Mouse (Mus musculus) fat pad, adult 2 months (tissue): ENCODE data around the gene Smdt1.

ENCODE experiments used
- DNase-seq: peaks from one replicate; pipeline ENCODE4 v3.0.0-alpha.2; 2011; ENCODE audit warnings: low read depth, low spot score; ENCODE audit errors: extremely low read depth

Gene Smdt1

GRCm38 (mm10) chr15:82338593-82339112, at the start of gene Smdt1, which contains the start of the genes Naga and Pheta2:
Smdt1 (plus strand) TSS chr15:82338959.
Naga (minus strand) TSS chr15:82338925.
Pheta2 (plus strand) TSS chr15:82338942.
- DNase-seq = peak; percentile 63

DNA sequence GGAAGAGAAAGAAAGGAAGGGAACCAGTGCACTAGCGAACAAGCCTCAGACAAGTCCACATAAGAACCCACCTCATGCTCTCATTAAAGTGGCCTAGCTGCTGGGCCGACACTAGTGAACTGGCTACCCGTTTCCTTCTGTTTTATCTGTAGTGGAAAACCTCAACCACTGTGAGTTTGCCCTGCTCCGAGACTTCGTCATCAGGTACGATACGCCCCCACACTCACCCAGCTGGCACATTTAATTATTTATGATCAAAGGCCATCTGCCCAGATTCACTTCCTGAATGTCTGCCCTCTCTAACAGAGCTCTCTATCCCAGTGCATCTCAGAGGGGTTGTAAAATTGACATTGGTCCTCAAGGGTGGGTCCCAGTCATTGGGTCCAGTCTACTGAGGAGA, 48.5 kb upstream of the Smdt1 start:
- no peak for DNase-seq

DNA sequence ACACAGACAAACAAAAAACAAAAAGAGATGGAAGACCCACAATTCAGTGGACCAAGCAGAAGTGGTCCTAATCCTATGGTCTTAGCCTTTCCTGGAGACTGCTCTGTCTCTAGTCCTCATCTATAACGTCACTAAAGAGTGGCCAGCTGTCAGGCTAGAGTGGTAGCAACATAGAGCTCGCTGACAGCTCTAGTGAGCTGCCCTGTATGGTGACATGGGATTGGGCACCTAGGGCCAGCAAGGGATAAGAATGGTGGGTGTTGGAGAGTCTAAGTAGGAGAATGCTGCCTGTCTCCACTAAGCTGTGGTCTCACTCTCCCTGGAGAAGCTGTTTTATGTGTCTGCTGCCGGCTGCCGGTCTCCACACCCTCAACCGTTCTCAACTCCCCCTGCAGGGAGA, 45.9 kb upstream of the Smdt1 start:
- DNase-seq = no peak

- no peak for DNase-seq
Measured at GRCm38 (mm10) chr15:82293271-82293711, 45.5 kb upstream of the Smdt1 start.

- no peak for DNase-seq
Measured at GRCm38 (mm10) chr15:82294059-82294458, 44.7 kb upstream of the Smdt1 start.

DNA sequence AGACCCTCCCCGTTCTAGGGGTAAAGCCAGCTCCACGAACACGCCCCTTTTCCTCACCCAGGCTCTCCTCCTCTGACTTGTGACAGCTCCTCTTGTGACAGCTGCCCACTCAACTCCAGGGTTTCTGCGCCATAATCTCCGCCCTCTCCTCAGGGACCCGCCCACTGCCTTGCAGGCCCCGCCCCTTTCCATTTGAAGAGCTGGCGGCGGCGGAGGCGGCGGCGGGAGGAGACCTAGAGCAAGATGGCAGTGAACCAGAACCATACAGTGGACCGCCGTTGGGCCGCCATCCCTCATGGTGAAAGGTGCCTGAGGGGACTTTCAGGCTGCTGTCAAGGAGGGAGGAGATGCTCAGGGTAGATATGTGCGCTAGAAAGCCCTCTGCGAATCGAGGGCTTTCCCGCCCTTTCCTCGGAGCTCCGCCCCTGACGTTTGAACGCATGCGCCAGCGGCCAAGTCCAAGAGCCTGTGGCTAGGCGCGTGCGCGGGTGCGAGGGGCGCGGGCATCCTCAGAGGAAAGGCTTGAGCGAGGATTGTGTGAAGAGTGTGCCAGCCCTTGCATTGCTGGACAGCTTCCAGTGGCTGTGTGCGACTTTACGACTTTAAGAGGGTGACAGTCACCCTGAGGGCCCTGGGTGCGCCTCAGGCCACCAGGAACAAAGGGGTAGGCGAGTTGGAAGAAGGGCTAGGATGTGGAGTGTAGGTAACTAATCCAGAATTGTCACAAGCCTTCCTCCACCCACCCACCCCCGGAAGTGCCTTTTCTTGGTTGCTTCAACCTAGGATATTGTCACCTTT, 39.8 kb upstream of the Smdt1 start, which contains the start of gene Wbp2nl:
Gene Wbp2nl (plus strand): TSS at position 191 of the 798 bp plus-strand sequence.
- DNase-seq = no peak

GRCm38 (mm10) chr15:82307107-82307506, 31.7 kb upstream of the Smdt1 start:
- DNase-seq = no peak

DNA sequence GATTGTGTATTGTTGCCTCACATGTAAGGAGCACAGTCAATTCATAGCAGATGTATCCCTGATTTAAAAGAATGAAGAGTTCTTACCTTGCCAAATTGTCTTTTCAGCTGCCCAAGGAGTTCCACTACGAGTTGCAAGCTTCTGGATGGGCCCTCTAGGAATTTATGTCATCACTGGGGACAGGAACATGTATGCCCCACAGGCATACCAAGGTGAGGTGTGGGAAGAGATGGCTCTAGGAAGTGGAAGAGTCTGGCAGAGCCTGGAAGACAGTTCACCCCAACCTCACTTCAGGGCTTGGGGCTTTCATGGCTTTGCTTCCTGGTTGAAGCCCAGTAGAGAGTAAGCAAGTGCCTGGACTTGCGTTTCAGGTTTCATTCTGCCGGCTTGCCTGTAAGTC, 30.3 kb upstream of the Smdt1 start:
- DNase-seq = peak; percentile 77

DNA sequence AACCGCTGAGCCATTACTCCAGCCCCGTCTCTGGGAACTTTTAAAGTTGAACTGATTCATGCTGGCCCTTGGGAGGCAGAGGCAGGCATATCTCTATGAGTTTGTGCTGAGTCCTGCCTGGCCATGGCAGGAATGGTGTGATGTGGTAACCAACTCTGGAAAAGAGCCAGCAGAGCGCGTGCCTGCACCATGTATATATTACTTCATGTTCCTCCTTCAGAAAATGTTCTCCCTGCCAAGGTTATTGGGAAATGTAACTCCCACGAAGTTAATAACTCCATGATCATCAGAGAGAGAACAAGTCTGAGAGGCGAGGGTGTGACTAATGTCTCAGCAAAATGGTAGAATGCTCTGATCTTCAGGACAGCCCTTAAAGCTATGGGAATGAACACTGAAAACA, 20.9 kb upstream of the Smdt1 start:
- peak; percentile 91 for DNase-seq

DNA sequence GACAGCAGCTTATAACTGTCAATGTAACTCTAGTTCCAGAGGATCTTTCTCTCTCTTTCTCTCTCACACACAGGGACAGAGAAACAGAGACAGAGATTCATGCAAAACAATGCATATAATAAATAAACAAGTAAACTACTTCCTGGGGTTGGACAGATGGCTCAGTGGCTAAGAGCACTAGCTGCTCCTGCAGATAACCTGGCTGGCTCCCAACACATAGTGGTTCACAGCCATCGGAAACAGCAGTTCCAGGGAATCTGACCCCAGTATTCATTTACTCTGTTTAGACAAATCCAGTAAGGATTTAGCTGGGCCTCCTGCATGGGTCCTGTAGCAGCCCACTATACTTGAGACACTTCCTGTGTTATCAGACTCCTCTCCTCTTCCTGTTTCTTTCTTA, 19.1 kb upstream of the Smdt1 start:
- no peak for DNase-seq

DNA sequence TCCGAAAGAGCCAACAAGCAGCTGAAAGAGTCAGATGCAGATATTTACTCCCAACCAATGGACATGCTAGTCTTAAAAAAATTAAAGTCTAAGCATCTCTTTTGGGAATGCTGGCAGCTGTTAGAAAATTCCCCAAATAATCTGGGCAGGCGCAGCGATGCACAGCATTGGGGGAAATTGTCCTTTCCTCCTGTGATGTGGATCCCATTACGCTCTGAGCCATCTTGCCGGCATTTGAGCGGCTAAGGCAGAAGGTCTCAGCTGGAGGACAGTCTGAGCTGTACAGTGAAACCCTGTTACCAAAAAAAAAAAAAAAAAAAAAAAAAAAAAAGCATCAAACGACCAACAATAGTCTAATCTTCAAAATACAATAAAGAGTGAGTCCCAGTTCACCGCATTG, 16.6 kb upstream of the Smdt1 start:
- no peak for DNase-seq

- DNase-seq = no peak
Measured at GRCm38 (mm10) chr15:82325382-82325781, 13.4 kb upstream of the Smdt1 start.

DNA sequence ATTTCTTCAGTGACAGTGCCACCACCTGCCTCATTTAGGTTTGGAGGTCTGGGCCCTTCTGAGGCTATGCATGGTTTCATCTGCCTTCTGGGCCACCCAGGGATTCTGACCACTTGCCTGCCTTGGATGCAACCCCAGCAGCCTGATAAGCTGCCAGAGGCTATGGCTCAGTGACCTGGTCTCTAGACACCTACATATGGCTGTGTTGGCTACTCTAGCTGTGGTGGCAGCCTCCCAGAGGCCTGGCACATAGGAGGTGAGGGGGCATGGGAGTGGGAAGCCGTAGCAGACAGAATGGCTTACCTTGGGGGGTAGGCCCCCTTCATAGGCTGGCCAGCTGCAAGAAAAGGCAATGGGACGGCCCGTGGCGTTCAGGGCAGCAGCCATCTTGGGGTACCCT, 3.6 kb upstream of the Smdt1 start:
- no peak for DNase-seq

DNA sequence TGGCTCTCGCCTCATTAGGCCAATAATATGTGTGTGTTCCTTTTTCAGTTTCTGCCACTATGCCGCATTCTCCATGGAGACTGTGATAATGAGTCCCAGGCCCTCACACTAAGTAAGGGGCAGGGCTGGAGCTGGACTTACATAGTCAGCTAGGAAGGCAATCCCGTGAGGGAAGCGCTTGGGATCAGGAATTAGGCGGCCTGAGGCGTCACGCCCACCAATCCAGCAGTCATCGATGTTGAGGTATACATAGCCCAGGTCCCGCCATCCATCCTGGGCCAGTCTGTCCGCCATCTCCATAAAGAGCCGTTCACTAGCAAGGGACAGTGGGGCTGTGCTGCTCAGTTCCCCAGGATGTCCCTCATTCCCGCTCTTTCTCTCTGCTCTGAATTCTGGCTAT, 2.1 kb upstream of the Smdt1 start:
- DNase-seq = no peak

GRCm38 (mm10) chr15:82337875-82338274, 884 bp upstream of the Smdt1 start:
- DNase-seq = no peak

DNA sequence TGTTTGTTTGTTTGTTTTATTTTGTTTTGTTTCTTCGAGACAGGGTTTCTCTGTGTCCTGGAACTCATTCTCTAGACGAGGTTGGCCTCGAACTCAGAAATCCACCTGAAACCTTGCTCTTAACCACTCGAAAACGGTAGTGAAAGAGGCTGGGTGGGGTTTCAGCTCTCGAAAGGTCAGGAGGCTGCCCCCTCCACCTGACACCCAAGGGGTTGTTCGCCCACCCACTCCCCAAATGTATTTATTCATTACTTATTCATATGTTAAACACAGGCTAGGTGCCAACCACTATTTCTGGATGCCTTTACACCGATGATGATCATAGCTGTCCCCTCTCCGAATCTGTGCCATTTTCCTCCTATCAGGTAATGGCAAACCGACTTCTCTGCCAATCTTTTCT, 391 bp downstream of the Smdt1 start:
- no peak for DNase-seq

DNA sequence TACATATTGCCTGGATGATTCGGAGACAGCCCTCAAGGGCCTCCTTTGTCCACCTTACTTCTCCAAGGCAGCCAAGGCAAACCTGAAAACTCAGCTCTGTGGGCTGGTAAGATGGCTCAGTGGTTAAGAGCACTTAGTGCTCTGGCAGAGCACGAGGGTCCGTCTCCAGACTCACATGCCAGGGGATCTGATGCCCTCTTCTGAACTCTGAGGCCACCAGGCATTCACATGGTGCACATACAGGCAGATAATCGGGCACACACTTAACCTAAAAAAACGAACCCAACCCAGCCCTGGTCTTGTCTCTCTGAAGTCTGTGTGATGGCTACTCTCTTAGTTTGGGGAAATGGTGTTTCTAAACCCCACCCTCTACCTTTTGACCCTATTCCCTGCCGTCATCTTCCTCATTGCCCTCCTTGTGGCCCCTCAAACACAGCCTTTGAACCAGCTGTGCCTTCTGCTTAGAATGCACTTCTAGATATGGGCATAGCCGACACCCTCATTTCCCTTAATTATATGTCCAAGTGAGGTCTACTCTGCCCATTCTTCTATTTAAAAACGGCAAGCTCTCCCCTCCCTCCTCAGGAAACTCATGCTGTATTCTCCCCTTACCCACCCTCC, 985 bp downstream of the Smdt1 start:
- DNase-seq = no peak

DNA sequence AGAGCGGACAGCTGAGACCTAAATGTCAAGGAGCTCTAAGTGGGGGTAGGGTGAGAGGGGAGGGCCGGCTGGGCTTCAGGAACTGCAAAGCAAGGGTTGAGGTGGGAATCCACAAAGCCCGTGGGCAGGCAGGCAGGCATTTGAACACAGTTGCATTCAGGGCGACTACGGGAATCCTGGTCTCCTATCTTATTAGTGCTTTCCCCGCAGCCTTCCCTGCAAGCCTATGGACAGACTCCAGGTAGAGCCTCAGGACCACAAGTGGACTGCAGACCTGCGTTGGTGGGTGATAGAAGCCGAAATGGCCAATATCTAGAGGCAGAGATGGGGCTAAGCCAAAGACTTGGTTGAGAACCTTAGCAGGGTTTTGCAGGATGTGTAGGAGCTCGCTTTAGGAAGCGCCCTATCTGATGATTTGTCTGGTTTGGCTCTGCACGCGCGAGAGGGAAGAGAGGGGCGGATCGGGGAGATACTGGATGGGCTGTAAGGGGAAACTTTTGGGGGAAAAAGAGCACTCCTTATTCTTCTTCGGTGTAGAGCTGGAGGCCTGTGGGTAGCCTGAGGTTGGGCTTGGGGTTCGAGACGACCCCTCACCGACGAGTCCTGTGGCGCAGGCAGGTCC, 1.8 kb downstream of the Smdt1 start:
- no peak for DNase-seq

- DNase-seq = no peak
Measured at GRCm38 (mm10) chr15:82341036-82341501, 2.3 kb downstream of the Smdt1 start.

- DNase-seq = no peak
Measured at GRCm38 (mm10) chr15:82341675-82342542, 3.1 kb downstream of the Smdt1 start.

- DNase-seq = no peak
Measured at GRCm38 (mm10) chr15:82342543-82342935, 3.8 kb downstream of the Smdt1 start.
